Mouse (Mus musculus): ENCODE measurements around the gene Efcab11.

Gene Efcab11

DNA sequence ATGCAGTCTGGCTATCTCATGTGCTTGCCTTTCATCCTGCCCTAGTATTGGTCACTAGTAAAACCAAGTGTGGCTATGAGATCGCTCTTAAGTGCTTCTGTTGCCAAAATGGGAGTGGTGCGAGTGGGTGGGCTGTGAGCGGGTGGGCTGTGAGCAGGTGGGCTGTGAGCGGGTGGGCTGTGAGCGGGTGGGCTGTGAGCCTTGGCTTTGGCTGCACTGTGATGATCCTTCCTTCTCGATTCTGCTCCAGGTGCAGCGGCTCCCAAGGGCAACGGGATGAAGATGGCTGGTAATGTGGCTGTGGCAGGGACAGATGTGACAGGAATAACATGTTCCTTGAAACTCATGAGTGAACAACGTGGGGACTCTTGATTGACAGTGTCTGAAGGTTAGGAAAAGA lies 128.0 kb downstream of the Efcab11 start:
- in situ Hi-C loops (cut with MboI, MseI): no loop called here

DNA sequence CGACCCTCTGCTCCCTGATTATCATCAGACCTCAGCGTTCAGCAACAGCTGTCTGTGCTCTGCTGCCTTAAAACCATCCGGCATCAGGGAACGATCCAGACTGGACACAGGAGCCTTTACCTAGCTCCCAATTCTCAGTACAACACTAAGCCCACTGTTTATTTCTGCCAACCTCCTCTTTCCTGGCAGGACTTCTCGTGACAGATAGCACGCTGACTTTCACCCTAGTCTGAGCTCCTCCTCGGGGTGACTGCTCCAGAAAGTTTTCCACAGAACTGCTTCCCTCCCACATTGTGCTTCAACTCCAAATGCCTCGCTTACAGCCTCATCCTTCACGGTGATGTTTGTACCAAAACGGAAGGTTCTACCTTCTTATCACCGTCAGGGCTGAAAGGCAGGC lies 131.3 kb downstream of the Efcab11 start:
- in situ Hi-C loops (cut with MboI, MseI): no loop called here

DNA sequence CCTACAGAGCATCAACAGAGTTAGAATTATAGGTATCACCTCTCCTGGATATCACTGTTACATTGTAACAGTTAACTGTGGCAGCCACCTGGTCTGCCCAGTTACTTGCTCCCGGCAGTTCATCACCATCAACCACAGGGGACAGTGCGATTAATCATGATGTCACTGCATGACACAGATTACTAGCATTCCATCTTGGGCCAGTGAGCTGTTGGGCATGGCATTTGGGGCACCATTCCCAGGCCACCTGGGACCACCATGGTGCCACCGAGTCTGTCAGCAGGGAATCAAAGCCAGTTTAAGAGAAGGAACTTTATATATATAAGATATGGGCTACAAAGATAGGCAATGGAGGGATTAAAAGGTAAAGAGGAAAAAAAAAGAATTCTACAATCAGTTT lies 134.8 kb downstream of the Efcab11 start:
- in situ Hi-C loops (cut with MboI, MseI): no loop called here

DNA sequence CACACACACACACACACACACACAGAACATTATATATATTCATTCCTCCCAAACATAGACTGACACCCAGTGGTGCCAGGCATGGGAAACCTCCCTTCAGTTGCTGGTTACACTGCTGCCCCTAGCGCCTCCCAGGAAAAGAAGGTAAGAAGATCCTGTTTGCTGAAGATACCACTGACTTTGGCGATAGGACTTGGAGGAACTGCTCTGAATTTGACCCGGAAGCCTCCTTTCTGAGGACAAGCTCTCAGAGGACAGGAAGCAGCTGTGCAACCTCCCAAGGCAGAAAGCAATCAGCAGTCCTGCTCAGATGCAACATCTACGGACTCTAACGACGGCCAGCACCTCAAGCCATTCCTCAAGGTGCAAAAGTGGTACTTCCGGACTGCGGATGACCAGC lies 142.6 kb downstream of the Efcab11 start:
- in situ Hi-C loops (cut with MboI, MseI): no loop called here

DNA sequence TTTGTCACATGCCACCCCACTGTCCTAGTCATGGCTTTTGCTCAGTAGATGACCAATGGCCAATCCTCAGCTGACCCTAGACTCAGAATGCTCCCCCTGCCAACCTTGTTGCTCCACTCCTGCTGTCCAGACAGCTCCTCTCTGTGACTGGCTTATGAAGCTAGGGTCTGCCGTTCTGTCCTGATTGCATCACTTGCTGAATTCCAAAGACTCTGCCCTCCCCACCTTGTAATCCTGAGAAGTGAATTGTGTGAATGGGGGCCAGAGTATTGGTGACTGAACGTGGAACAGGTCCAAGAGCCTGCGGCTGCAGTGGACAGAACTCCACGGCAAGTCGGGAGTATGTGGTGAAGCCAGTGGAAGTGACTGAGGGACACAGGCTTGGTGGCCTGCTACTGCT lies 145.0 kb downstream of the Efcab11 start:
- in situ Hi-C loops (cut with MboI, MseI): no loop called here

DNA sequence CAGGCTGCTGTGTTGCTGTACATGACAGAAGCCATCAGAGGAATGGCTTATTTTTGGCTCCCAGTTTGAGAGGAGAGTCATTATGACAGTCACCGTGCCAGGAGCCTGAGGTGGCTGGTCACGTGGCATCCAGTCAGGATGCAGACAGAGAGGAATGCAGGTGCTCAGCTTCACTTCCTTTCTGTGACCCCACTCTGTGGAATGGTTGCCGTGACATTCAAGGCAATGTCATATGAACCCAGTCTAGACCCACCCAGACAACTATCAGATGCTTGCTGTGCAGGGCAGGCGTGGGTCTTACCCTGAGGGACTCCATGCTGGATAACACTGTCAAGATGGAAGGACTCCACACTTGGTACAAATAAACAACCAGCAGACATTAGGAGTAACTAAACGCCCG lies 146.0 kb downstream of the Efcab11 start:
- in situ Hi-C loops (cut with MboI, MseI): no loop called here

DNA sequence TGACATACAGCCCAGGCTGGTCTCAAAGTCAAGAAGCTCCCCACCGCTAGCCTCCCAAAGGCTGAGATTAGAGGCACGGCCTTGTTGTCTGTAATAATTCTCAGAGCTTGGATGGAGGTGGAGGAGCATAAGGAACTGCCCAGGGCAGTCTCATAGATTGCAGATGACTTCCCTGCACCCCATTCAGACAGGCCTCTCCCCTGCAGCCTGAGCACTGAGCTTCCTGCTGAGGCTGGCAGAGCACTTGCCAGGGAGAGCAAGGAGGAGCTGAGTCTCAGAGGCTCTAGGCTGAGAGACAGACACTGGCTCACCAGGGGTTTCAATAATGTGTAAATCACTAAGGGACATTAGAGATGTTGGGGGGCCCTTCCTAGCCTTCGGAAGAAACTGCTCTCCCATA lies 147.3 kb downstream of the Efcab11 start:
- in situ Hi-C loops (cut with MboI, MseI): no loop called here

DNA sequence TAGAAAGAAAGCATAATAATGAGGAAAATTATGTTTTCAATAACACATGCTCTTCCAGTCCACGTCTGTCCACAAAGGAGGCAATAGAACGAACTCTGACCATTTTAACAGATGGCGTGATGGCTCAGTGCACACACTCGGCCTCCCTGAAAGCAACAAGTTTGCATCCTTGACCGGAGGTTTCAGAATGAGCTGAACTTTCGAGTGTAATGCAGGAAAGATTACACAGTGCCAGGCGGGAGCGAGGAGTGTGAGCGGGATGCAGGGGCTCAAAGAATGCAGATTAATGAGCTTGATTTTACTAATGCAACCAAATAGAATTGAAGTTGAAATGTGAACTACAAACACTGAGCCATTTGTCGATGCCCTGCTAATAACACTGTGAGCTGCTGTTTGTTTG lies 149.1 kb downstream of the Efcab11 start:
- in situ Hi-C loops (cut with MboI, MseI): no loop called here

DNA sequence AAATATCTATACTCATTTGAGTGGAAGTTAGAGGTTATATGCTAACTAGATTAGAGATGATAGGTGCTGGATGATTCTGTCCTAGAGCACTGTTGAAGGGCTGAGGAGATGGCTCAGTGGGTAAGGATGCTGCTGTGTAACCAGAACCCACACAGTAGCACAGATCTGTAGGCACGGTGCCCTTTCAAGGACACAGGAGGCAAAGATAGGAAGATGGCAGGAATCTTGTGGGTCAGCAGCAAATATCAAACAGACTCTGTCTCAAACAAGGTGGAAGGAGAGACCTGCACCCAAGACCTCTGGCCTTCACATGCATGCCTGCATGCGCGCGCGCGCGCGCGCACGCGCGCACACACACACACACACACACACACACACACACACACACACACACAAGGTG lies 160.0 kb downstream of the Efcab11 start:
- in situ Hi-C loops (cut with MboI, MseI): no loop called here

DNA sequence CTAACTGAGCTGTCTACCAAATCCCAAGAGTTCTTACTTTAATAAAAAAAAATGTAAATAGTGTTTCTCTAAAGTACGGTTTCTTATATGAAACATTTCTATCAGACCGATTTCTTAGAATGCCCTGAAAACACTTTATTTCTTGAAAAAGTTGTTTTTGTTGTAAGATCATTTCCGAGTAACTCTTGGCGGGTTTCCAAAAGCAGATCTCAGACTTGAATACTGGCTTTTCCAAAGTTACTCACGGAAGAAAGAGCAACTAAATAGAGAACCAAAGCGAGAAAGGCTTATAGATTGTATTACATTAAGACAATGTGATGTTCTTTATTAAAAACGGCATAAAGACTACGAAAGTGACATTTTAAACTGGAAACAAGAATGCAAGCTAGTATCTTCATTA lies 160.4 kb downstream of the Efcab11 start:
- in situ Hi-C loops (cut with MboI, MseI): no loop called here

DNA sequence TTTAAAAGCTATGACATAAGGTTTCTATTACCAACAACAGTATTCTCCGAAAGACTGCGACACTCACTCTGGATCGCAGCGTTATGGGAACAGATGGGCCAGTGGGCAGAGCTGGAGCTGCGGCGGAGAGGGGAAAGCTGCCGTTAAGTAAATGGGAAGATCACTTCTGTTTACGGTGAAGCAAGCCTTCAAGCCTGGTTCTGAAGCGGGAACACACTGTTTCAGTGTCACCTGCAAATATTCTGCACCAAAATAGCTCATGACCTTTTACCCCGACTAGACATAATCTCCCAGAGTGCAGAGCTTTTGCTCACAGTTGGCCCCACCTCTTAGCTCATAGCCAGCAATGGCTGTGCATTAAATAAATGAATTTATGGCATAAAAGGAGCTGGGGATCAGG lies 162.9 kb downstream of the Efcab11 start:
- in situ Hi-C loops (cut with MboI, MseI): no loop called here

DNA sequence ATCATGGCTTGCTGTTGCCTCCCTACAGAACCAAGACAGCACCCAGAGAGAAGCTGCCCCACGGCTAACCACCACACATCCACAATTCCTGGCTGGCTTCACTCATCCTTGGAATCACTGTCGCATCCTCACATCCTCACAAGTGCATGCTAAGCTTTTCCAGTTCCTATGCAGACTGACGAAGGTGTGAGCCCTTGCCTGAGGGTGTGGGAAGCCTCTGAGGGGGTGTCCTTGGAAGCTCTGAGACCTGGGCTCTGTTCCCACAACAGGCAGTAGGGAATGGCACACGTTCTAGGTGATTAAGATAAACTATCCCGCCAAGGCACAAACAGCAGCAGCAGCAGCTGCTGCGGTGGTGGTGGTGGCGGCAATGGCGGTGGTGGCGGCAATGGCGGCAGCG lies 164.5 kb downstream of the Efcab11 start:
- in situ Hi-C loops (cut with MboI, MseI): no loop called here

DNA sequence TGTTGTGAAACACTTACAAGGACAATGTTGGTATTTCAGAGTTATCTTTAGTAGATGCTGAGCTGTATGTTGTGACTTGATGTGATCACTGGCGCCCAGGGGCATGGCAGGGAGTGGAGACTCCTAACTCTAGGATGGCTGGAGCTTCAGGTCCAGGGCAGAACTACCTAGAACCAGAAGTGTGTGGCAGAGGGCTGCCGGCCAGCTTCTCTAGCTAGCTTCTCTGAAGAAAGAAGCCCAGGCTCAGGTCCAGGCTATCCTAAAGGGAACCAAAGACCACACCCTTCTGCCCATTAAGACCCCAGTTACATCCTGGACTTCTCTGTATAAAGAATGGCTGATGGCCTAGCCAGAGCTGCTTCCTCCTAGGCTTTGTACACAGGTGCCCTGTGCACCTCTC lies 166.1 kb downstream of the Efcab11 start:
- in situ Hi-C loops (cut with MboI, MseI): no loop called here

DNA sequence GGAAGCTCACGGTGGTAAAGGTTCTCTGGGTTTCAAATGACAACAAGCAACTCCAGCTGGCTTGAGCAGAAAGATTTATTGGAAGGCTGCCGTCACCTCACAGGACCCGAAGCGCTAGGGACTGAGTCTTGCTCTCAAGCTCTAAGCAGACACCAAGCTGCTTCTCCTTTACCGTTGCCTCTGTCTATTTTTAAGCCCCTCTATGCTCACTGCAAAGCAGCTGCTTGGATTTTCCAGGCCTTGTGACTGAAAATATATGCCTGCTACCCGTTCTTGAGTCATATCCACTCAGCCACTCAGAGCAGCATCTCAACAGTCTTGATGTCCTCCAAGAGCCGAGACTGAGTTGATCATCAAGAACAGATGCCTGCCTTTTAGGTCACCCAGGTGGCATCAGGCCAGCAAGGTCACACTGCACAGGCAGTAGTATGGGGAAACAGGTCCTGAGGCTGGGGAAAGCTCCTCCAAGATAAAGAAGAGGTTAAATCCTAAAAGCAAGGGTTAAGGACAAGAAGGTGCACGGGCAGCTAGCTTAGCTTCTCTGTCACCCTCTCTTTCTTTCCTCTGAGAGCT lies 168.1 kb downstream of the Efcab11 start:
- in situ Hi-C loops (cut with MboI, MseI): no loop called here

DNA sequence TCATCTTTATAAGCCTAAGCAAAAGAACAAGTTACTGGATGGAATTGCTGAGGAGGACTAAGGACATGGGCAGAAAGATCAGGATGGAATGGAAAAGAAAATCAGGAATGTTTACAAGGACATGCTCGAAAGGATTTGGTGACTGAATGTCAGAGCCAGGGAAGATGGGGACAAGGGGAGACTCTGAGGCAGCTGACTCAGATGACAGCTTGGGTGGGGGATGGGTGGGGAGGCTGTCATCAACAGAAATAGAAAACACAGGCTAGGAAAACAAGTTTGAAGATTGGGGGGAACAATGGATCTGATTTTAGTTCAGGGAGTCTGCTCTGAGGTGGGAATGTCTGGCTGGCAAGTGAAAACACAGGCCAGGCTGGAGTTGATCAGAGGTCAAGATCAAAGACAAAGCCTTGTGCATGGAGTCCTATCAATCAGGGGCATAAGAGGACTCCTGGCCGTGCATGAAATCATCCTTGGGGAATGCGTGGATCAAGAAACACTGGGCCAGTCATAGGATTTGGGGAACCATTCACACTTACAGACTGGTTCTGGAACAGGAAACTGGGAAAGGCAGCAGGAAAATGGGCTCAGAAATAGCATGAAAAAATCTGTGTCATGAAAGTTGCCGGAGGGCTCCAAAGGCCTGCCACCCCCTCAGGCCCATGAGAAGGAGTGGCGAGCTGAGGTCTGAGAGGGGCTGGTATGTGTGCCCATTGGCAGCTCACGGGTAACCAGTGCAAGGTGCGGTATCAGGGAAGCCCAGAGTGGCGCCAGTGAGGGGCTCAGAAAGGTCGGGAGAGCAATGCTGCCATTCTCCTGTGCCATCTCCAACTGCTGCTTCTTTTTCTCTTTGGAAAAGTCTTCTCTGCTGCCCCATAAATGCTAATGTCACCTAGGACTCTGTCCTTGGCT lies 168.9 kb downstream of the Efcab11 start:
- in situ Hi-C loops (cut with MboI, MseI): no loop called here

DNA sequence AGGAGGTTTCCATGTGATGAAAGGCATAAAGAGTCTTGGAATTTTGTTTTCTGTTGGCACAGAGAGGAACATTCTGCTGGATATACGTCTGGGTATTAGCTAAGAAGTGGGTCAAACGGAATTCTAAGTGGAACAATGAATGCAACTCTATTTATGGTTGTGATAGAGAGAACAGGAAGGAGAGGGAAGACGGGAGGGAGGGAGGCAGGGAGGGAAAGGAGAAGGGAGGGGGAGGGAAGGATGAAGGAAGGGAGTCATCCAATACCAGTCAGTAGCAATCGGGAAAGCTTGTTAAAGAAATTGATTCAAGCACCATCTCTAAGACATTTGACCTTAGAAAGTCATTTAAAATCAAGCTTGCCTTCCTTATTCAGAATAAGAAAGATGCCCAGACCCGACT lies 172.0 kb downstream of the Efcab11 start:
- in situ Hi-C loops (cut with MboI, MseI): no loop called here

DNA sequence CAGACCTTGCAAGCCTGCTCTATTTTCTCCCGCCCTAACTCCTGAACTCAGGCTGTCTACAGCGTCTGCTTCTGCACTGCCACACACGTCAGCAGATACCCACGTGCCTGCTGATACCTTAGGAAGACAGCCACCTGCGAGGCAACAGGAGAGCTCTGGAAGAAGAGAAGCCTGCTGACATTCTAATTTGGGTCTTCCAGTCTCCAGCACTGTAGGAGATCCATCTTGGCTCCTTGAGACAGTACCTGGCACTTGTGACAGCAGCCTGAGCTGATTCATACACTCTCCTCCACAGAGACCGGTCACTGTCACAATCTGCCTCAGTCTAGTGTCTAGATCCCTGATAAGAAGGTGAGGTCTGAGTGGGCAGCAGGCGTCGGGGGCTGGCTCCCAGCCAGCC lies 182.0 kb downstream of the Efcab11 start:
- in situ Hi-C loops (cut with MboI, MseI): no loop called here

DNA sequence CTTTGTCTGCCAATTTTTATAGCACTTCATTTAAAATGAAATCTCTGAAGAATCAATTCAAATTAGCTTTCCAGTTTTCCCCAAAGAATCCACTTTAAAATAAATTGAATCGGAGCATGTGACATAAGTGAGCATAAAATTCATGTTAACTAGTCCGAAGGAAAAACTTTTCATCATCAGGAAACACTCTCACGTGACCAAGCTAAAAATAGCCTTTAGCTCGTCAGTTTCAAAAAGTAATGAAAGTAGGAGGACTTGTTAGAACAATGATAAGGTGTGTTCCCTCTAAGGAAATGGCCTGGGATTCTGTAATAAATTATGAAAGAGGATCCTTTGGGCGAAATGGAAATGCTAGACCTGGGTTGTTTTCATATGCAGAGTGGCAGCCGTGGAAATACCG lies 183.9 kb downstream of the Efcab11 start:
- in situ Hi-C loops (cut with MboI, MseI): no loop called here

DNA sequence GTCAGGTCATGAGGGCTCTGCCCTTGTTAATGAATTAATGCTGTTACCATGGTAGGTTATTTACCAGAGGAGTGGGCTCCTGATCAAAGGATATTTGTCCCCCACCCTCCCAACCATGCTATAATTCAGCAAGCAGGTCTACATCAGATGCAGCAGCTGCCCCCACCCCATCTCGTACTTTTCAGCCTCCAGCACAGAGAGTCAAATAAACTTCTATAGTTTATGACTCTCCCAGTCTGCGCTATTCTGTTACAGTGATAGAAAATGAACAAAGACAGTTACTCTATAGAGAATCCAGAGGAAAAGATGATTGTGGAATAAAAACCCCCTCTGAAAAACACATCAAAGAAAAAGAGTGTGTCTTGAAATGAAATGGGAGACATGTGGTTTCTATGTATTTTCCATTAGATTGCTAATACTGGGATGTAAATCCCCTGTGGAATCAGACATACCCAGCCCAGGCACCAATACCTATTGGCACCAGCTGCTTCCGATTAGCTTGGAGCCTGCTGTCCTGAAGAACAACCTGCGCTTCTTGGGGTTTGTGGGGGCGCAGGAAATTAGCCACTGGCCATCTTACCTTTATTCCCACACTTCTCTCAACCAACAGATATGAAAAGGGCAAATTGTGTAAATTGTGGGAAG lies 184.7 kb downstream of the Efcab11 start:
- in situ Hi-C loops (cut with MboI, MseI): no loop called here

DNA sequence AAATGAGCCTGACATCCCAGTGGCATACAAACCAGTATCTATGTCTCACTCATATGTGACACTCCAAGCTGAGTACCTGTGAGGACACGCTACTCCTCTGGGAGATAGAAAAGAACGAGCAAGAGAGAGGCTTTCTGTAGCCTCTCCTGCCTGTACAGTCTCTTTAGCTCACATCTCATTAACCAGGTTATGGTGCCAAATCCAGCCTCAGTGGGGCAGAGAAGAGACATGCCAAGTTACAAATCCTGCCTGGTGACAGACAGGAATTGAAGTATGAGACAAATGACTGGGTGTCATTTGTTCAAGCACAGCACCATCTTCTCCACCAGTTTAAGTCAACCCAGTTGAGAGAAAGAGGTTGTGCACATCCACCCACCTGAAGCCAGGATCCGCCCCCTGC lies 190.2 kb downstream of the Efcab11 start:
- in situ Hi-C loops (cut with MboI, MseI): no loop called here

DNA sequence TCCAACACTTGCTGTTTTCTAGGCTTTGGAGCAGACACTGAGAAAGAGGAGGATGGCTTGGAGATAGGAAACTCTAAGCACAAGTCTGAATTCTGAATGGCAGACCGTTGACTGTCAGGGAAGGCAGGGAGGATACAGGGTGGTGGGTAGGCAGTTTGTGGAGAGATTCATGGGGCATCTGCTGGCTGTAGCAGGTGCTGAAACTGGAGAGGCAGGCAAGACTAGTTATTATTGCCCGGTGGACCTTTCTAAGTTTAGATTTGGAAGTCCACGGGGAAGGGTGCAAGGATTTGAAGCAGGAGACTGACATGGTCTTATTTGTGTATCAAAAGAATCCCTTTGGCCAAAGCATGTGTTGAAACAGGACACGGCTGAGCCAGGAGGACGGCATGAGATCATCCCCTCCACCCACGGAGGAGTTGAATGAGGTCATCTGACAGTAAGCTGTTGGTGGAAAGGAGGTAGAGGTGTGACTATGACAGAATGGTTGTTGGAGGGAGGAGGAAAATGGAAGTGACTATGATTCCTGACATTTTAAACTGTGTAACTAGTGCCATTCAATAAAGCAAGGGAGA lies 197.7 kb downstream of the Efcab11 start:
- in situ Hi-C loops (cut with MboI, MseI): loop anchor here (10.0 kb wide), 1 partner anchor 1012 kb away; no protein-coding TSS in a partner anchor

DNA sequence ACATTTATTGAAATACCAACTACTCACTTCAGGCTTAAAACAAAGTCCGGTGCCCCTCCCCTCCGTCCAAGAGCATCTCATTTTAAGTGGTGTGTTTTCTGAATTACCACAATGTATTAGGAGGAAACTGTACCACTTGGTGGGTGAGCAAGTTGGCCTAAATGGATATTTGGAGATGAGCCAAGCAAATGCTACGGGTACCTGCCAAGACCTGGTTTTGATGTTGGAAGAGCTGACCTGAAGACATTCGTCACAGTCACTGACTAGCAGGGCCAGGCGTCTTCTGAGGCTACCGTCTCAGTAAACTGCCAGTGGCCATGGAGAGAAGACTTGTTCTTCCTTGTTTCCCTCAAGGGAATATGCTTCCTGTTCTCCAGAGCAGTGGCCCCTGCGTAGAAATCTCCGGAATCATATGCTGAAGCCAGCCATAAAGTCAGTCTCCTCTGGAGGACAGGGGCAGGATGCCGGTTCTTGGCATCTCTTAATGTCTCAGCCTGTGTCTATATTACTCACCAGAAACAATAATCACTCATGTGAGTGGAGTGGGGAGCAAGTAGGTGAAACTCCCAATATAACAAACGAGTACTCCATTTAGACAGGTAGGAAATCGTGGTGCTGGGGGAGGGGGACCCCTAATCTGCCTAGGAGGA lies 198.7 kb downstream of the Efcab11 start:
- in situ Hi-C loops (cut with MboI, MseI): loop anchor here (10.0 kb wide), 1 partner anchor 1011 kb away; no protein-coding TSS in a partner anchor

Measured in regulatory T cell (primary cell).